Mouse (Mus musculus) gastrocnemius, postnatal 14 days (tissue): ENCODE measurements around the gene Fsd1. TPM values are rescaled to one million over a fixed set of nuclear protein-coding genes. Genes with fewer than 3 reads are reported as not detected.

ENCODE experiments used
- DNase-seq: peaks from one replicate; pipeline ENCODE4 v3.0.0; 2021; ENCODE audit warnings: mixed read lengths
- intact Hi-C: fragments of 180-260 bp; cut with DNase I; formaldehyde crosslinking; loops from one replicate; pipeline ENCODE4 v1.15.1; 2025; ENCODE audit warnings: low total_unique reads
- total RNA-seq, 2 experiments: library from RNA; stranded (reverse); gene quantifications; 2 replicates each; pipeline ENCODE4 v1.2.3; 2021

Gene Fsd1
- total RNA-seq, 2 experiments from 2014 or later = 0.55 TPM; not detected in 1

DNA sequence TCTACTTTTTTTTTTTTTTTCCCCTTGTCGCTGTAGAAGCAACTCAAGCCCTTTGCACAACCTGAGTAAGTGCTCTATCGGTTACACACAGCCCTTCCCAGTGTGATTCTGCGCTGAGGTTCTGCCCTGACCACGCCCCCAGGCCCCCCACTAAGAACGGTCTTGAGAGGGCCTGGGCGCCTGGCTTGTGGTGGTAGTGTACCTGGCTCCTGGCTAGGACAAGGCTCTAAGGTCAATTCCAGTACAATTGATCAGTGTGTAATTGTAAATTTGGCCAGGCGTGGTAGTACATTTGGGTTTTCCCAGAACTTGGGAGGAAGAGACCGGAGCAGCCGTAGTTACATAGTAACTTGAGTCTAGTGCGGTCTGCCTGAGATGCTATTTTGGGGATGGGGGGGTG lies 20.6 kb downstream of the Fsd1 start:
- intact Hi-C loops = no loop called here
- no peak for DNase-seq

DNA sequence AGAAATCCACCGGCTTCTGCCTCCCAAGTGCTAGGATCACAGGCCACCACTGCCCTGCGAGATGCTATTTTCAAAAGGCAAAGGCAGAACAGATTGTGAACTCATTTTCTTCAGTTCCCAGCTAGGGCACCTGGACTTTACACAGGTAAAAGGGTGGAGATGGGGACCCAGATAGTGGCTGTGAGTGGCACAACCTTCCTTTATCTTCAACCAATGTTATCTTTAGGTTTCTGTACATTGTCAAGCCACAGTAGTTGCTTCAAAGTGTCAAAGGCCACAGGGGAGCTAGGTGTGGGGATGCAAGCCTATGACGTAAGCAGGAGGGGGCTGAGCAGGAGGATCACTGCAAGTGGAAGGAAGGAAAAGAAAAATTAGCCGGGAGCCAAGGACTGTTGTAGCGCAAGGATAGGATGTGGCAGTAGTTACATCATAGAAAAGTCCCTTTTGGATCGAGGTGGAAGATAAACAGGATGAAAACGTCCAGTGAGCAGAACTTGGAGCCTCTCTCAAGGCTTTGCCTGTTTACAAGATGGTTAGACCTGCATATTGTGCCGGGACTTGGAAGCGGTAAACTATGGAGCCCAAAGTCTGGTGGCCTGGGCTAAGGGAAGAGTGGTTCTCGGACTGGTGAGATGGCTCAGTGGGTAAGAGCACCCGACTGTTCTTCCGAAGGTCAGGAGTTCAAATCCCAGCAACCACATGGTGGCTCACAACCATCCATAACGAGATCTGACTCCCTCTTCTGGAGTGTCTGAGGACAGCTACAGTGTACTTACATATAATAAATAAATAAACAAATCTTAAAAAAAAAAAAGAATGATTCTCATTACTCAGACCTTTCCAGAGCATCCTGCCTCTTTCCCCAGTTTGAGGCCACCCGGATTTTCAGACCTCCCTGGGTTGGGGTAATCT lies 21.4 kb downstream of the Fsd1 start:
- intact Hi-C loops = no loop called here
- DNase-seq = no peak

DNA sequence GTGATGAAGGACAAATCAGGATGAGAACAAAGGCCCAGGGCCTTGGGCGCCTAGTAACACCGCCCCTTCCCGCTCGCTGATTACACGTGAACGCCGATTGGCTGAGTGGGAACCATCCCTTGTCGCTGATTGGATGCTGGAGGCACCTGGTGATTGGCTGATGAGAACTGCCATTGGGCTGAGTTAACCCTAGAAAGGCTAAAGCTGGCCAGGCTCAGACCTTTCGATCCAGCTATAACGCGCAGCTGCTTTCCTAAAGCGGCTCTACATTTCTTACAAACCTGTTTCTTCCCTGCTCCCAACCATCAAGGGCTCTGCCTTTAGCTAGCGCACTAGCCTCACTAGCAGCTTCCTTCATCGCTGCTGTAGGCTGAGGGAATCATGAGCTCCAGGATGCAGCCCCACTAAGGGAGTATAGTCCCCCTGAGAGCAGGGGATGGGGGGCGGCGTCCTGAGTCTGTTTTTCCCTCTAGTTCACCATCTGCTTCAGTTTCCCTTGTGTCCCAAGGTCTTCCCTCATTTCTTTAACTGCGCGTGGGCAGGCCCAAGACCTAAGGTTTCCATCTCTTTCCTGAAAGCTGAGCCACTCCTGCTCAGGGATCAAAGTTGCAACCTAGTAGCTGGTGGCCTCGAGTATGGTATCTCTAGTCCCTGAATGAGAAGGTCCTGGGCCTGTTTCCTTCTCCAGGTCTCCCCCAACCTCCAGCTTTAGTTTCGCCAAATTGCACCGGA lies 22.2 kb downstream of the Fsd1 start:
- DNase-seq = peak; percentile 91
- intact Hi-C loops = no loop called here

DNA sequence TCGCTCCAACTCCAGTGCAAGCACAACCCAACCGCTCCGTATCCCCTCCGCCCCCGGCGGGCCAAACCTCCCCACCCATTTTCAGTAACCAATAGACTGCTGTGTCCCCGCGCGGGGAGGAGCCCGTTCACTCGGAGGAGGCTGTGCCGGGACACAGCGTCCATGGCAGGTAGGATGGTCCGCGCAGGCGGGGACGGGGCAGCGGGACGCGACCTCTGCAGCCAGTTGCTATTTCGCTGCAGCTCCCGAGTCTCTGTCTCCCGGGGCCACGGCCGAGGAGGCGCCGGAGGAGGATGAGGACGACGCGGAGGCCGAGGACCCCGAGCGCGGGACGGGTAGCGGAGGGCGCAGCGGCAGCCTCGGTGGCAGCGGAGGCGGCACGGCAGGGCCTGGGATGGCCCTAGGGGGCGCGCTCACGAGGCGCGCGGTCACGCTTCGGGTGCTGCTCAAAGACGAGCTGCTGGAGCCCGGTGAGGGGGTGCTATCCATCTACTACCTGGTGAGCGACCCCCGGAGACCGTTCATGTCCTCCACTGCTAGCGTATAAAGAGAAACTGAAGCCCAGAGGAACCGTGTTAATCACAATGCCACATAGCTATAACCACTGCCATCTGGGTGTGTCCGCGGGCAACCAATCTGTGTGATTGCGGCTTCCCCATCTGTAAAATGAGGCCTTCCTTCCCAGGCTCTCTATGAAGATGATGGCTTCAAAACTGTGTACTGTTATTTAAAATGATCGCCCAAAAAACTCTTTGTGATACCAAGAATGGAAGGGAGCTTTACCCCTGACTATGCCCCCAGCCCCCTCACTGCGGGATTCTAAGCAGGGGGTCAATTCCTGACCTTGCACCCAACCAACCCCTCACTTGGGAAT lies 23.0 kb downstream of the Fsd1 start:
- peak; percentile 94 for DNase-seq
- intact Hi-C loops = no loop called here

DNA sequence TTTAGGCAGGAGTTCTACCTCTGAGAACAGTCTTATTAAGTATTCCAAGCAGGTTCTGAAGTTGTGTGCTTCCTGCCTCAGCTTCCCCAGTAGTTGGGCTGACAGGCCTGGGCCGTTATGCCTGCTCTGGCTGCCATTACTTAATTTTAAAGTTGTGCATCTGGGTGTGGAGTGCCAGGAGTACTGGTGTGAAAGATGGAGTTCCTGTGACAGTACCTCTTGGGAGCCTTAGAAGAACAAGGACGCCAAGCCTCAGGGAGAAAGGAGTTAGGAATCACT lies 23.6 kb downstream of the Fsd1 start:
- intact Hi-C loops = loop anchor here (5.0 kb wide), 1 partner anchor 33 kb away; no protein-coding TSS in a partner anchor

DNA sequence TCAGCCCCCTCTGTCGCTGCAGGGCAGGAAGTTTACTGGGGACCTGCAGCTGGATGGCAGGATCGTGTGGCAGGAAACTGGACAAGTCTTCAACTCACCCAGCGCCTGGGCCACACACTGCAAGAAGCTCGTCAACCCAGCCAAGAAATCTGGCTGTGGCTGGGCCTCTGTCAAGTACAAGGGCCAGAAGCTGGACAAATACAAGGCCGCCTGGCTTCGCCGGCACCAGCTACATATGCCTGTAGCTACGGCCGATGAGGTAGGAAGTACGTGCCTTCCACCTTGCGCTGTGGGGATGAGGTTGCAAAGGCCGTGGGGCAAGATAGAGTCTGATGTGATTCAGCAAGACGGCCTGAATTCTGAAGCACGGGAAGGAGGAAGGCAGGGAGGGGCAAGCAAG lies 23.9 kb downstream of the Fsd1 start:
- intact Hi-C loops = loop anchor here (5.0 kb wide), 1 partner anchor 33 kb away; no protein-coding TSS in a partner anchor
- no peak for DNase-seq

More for the DNA sequence above, 23.6 kb downstream of the Fsd1 start:
- DNase-seq = no peak

DNA sequence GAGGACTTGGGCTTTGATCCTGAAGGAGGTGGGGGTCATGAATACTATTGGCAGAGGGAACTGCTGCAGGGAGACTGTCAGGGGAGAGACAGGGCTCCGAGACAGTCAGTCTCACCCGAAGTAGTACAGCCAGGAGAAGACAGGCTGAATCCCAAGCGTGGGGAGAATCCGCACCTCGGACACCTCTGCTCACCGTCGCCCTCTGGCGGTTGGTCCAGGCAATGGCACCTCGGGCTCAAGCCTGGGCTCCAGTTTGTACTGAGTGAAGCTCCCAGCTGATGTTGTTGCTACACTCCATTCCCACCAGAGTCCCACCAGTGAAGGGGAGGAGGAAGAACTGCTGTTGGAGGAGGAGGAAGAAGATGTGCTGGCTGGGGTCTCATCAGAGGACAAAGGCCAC lies 24.4 kb downstream of the Fsd1 start:
- intact Hi-C loops = loop anchor here (5.0 kb wide), 1 partner anchor 33 kb away; no protein-coding TSS in a partner anchor
- peak; percentile 79 for DNase-seq

DNA sequence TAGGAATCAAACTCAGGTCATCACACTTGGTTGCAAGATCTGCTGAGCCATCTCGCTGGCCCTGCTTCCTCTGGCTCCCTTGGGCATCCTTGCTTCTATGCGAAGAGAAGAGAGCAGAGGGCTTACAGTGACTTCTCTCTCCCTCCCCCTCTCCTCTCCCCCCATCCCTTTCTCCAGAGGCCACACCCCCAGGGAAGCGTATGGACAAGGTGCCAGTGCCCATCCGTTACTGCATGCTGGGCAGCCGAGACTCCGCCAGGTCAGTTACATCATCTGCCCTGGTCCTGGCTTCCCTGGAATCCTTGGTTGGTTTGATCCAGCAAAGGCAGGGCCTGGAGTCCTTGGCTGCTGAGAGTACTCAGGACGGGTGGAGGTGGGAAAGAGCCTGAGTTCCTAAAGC lies 25.1 kb downstream of the Fsd1 start:
- no peak for DNase-seq
- intact Hi-C loops = loop anchor here (5.0 kb wide), 1 partner anchor 34 kb away; no protein-coding TSS in a partner anchor

DNA sequence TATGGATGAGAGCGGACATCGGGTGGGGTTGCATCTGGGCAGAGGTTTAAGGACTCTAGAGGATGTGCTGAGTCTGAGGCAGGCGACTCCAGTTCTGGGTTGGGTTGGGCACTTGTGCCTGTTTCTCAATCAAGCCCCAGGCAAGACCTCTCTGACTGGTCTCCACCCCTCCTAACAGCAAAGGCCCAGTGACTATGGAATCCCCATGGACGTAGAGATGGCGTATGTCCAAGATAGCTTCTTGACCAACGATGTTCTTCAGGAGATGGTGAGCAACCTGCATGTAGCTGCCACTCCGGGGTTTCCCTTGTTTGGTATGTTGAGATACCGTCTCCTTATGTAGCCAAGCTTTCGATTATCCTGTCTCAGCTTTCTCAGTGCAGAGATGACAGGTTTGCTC lies 29.0 kb downstream of the Fsd1 start:
- intact Hi-C loops = no loop called here
- DNase-seq = no peak

DNA sequence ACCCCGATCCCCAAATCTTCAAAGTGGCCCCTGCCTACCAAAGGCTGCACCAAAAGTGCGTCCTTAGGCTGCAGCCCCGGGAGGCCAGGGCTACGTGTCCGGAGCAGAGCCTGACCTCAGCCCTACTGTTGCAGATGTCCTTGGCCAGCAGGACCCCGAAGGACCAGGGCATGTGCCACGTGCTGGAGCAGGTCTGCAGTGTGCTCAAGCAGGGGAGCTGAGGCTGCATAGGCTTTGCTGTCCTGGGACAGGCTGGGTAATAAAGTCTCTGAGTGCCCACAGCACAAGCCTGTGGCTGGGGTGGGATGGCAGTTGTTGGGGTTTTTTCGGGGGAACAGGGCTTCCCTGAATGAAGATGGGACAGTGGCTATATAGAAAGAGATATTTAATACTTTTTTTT lies 30.1 kb downstream of the Fsd1 start:
- no peak for DNase-seq
- intact Hi-C loops = no loop called here

DNA sequence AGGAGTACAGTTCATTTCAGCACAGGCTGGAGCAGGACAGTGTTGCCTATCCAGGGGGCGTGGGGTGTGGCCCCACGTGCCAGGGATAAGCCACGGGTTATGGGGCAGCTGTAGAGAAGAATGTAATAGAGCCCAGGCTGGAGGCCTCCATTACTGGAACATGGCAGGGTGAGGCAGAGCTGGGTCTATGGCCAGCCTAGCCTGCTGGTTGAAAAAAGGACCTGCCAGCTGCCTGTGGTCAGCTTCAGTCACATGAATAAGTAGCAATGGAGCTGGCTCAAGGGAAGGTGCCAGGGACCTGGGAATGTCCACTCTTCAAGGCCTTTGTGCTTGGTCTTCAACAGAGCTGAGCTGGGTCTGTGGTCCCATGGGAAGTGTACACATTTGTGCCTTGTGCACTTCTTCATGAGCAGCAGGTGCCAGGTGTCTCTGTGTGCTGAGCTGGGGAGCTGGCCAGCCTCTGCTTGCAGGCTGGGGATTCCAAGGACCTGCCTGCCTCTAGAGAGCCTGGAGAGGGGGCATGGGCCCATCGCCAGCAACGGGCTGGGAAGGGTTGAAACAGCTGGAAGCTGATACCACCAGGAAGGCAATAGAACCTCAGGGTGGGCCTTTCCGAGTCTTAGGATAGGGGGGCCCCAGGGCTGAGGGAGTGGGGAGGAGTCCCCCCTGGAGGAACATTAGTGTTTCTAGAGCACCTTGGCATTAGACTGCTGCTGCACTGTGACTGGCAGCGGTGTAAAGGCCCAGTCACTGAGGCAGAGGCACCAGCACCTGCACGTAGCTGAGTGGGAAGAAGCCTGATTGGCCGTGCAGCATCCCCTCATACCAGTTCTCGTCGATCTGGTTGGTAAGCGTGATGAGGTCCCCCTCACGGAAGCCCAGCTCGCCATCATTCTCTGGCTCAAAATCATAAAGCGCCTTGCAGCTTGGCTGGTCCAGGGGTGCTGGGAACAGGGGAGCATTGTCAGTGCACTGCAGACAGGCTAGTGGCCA lies 30.8 kb downstream of the Fsd1 start:
- intact Hi-C loops = no loop called here
- DNase-seq = peak; percentile 13

DNA sequence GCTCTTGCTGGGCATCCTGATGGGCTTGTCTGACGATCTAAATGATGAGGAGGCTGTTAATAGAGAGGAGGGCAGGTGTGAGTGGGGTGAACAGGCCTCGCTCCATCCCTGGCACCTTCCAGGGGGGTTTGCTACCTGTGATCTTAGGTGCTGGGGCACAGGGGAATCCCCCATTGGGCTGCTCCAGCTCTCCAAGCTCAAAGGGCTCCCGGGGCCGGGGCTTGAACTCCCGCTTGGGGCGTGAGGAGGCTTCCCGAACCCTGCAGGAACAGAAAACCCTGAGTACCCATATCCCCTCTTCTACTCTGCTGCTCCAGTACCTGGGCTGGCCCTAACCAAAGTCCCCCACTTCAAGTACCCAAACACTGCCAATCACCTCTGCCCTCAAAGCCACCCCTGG lies 31.5 kb downstream of the Fsd1 start:
- DNase-seq = no peak

DNA sequence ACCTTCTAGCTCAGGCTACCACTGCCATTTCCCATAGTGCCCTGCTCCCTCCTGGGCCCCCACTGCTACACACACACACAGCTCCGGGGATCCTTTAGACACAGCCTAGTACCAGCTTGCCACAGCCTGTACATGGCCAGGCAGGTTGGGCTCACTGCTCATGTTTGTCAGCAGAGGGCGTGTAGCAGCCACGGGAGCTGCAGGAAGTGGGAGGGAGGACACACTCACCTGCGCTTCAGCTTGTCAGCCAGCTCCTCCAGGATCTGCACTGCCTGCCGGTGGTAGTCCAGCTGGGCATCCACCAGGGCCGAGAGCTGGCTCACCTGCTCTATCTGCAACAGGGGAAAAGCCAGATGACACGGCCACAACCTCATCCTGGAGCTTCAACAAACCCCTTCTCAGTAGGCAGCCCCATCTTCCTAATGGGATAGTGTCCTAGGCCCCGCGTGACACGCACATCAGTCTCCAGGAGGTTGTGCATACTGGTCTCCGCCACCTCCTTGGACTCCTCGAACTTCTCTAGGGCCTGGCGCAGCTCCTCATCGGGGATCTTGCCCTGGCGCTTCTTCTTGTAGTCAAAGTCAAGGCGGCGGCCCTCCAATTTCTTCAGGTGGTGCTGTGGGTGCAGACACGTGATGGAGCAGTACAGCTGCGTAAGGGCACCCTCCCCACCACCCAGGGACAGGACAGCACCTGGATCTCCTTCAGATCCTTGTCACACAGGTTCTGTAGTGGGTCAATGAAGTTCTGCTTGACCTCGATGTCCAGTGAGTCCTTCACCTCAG lies 32.2 kb downstream of the Fsd1 start:
- DNase-seq = no peak
- intact Hi-C loops = no loop called here

More for the DNA sequence above, 31.5 kb downstream of the Fsd1 start:
- intact Hi-C loops = no loop called here

DNA sequence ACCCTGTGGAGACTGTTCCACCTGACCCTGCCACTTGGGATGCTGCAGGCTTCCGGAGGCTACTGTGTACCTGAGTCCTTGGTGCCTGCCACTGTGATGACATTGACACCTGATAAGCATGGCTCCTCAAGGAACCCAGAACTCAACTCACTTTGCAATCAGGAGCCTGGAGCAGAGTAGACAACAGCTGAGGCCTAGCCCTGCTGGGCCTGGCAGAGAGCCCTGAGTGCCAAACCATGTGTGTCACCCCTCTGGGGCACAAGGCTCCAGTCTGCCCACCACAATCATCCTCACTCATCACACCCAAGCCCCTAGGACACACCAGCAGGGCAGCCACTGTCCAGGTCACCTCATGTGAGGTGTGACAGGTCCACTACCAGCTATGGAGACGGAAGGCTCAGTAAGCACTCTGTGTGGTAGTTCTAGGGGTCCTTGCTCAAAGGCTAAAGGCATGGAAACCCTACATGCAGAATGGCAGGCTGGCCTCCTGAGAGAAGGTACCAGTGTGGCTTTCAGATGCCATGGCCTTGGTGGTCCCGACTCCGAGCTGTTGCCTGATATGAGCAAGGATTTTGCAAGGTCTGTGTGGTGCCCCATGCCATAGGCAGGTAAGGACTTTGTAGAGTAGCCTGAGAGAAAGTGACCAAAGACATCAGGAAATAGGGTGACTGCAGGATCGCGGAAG lies 34.2 kb downstream of the Fsd1 start:
- DNase-seq = no peak
- intact Hi-C loops = no loop called here

DNA sequence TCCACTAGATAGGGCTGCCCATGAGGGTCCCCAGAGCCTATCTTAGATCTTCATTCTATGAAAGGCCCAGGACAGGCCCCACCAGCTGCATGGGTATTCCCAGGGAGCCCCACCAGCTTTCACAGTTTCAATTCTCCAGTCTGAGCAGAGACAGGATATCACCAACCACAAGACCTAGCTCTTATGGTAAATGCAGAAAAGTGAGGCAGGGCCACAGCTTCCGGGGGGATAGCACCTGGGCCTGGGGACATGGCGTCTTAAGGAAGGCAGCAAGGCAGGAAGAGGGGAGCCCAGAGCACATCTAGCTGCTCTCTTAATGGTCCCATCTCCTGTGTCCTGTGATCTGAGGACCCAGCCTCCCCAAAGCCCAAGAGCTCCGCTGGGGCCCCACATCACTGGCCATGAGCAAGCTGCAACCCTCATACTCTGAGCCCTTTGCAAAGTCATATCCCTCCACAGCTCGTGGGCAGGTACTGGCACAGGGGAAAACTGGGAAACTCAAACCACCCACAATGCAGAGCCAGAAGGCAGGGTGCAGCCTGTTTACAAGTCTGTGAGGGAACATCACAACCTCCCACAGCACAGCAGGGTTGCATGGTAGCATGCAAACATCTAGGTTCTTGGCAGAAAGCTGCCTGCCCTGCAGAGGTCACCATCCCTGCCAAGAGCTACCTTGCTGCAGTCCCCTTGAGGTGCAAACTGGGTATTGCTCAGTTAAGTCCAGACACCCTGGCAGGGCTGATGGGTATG lies 35.0 kb downstream of the Fsd1 start:
- no peak for DNase-seq
- intact Hi-C loops = no loop called here

DNA sequence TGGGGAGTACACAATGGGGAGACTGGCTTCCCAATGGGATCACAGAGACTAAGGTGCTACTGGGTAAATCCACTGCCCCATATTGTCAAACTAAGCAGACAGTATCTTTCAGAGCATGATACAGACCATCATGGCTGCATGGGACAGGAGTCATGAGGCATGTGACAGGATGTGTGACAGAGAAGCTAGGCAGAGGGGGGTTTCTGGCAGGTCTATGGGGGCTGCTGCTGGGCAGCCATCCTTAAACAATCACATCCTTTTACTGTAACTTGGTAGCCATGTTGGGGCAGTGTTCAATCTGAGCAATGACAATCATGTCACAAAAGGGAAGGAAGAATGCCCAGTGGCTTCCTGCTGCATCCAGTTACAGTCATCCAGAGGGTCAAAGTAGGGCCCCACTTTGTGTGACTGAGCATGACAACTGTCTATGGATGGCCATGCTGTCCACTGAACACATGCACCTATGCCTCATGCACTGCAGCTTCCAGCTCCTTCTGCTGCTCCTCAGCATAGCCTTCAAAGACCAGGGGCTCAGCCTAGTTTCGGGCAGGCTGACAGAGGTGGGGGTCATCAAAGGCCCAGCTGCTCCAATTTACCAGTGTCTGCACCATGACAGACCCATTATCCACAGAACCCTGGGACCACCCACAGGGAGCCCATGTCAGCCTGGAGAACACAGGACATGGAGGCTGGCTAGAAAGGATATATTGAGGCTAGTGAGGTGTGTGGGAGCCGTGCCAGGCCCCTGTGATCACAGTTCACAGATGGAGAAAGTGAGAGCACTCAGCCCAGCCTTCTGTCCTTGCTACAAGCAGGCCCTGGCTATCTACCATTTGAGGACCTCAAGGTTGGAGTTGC lies 36.1 kb downstream of the Fsd1 start:
- intact Hi-C loops = no loop called here
- no peak for DNase-seq
